Mouse (Mus musculus) adrenal gland, adult (tissue): ENCODE measurements around the gene Emx2.

Experiments
- DNase-seq, 2 experiments: peaks; one replicate each; pipeline ENCODE4 v3.0.0; 2022 to 2023; ENCODE audit warnings: low spot score in 1 of 2; ENCODE audit not compliant: inconsistent age in 2 of 2

Emx2 gene

GRCm38 (mm10) chr19:59457951-59458742 lies at the start of gene Emx2:
TSS of gene Emx2 (plus strand) at chr19:59458372.
- peak; percentile 29 to 77 for DNase-seq

- no peak for DNase-seq
These were observed 44.0 kb upstream of the Emx2 start for GRCm38 (mm10) chr19:59414128-59414527.

GRCm38 (mm10) chr19:59418024-59418423 lies 40.1 kb upstream of the Emx2 start:
- peak; percentile 81 to 95 for DNase-seq

GRCm38 (mm10) chr19:59418671-59419070 lies 39.5 kb upstream of the Emx2 start:
- no peak for DNase-seq

- DNase-seq = no peak
These were observed 35.8 kb upstream of the Emx2 start for GRCm38 (mm10) chr19:59422393-59422792.

- no peak for DNase-seq
These were observed 34.5 kb upstream of the Emx2 start for GRCm38 (mm10) chr19:59423685-59424084.

DNA sequence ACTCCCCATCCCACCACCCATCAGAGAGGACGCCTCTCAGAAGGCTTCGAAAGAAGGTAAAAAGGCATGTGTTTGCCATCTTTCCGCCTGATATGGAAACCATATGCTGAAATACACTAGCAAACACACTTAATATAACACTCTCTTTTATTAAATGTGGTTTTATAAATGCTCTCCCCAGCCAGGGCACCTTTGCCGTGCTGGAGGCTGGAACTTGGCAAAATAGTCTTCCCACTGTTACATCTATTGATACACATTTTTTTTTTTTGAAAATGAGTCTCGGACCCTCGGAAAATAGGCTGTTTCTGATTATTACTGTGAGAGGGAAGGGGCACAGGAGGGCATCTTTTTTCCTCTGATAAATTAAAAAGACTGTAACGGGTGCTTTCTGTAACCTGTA lies 33.2 kb upstream of the Emx2 start:
- DNase-seq = no peak

DNA sequence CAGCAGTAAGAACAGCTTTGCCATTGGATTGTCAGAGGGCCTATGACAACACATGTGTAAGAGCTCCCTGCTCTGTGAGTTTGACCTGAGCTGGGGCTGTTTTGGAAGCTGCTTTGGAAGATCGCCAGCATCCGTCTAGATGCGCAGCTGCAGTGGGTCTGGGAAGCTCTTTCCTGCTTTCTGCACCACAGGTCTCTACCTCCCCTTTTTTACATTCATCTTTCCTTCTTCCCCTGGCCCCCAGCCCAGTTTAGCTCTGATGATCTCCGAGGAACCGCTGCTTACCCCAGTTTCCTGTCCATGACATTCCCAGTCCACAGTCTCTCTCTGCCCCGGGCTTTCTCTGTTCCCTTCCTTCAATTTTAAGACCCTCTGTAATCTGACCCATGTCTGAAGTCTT lies 25.9 kb upstream of the Emx2 start:
- DNase-seq = no peak

DNA sequence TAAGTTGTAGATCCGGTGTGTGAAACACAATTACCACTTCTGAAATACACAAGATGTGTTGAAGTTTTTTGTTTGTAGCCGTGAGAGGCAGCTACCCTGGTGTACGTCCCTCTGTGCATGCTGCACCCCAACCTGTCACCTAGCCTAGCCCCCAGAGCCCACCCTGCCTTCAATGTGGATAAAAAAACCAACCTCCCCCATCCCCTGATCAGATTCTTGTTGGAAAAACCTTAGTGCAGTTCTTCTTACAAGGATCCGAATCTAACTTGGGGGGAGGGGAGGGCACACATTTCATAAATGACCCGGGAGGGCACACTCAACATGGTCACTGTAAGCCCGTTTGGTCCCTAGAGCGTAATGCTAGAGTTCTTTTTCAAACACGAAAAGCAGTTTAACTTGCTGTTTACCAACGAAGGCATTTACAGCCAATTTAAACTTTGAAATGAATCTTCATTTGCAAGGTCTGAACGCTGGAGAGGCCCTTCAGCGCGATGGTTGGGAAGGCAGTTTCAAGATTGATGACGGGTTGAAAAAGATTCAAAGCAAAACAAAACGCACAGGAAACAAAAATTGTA lies 7.5 kb upstream of the Emx2 start:
- no peak for DNase-seq

DNA sequence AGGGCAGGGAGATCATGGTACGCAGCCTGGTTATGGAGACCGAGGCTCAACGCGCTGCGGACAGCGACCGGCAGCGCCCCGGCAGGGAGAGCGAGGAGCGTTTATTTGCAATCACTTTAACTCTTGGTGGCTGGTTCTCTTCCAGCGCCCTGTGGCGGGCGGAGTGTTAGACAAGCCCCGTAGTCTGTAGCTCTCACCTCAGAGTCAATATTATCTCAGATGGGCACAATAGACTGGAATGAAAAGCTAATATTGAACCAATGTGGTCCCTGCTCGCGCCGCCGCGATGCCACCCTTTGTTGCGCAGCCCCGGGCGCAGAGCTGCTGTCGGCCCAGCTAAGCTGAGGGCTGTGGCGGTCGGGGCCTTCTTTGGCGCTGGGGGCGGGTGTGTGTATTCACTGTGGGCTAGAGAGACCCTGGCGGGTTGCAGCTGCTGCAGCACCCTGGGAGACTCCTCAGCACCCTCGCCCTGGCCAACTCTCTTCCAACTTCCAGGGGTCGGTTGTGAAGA lies 6.7 kb upstream of the Emx2 start:
- no peak for DNase-seq

- DNase-seq = no peak
These were observed 5.9 kb upstream of the Emx2 start for GRCm38 (mm10) chr19:59452321-59452720.

DNA sequence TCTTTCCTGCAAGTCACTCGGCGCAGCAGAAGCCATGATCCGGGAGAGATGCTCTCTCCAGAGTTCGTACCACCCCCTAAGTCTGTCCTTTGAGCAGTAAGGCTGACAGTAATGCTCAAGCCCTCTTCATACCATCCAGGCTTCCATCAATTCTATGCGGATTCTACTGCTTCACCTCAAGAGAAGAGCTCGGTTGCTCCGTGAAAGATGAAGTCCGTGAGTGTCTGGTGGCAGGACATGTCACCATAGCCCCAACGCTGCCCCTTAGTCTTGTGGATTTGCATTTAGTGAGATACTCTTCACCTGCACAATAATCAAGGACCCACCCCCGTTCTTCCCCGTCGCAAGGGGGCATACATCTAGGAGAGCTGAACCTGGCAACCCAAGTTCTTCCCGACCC lies 4.6 kb upstream of the Emx2 start:
- no peak for DNase-seq

- peak; percentile 61 to 90 for DNase-seq
These were observed 4.0 kb upstream of the Emx2 start for GRCm38 (mm10) chr19:59454196-59454595.

- peak in 1 of 2 experiments; percentile 46 for DNase-seq
These were observed 2.5 kb upstream of the Emx2 start for GRCm38 (mm10) chr19:59455671-59456070.

- DNase-seq = no peak
These were observed 894 bp upstream of the Emx2 start for GRCm38 (mm10) chr19:59457011-59457945.

GRCm38 (mm10) chr19:59458743-59459135 lies 567 bp downstream of the Emx2 start:
- no peak for DNase-seq

- DNase-seq = peak; percentile 18 to 71
These were observed 1.1 kb downstream of the Emx2 start for GRCm38 (mm10) chr19:59459158-59459781.

DNA sequence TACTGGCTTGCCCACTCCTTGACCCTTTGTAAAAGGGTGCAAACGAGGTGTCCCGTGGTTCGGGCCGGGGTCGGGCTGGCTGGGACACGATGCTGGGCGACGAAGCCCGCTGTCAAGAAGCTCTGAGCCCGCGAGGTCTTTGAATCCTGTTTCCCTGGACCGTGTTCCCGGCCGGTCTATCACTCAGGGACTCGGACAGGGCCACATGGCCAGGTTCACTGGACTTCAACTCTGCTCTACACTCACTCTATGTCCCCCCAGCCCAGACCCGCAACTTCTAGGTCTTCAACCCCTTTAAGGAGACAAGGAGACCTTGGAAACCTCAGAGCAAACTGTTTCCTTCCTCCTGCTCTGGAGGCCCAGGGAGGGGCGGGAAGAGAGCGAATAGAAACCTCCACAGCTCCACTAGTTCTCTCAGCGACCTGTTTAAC lies 1.7 kb downstream of the Emx2 start:
- peak; percentile 9 to 70 for DNase-seq

GRCm38 (mm10) chr19:59460328-59461115 lies 2.4 kb downstream of the Emx2 start:
- DNase-seq = peak in 1 of 2 experiments; percentile 45
